Comparison of ENCODE assay signal across 14 mouse cellular contexts in the genomic region with DNA sequence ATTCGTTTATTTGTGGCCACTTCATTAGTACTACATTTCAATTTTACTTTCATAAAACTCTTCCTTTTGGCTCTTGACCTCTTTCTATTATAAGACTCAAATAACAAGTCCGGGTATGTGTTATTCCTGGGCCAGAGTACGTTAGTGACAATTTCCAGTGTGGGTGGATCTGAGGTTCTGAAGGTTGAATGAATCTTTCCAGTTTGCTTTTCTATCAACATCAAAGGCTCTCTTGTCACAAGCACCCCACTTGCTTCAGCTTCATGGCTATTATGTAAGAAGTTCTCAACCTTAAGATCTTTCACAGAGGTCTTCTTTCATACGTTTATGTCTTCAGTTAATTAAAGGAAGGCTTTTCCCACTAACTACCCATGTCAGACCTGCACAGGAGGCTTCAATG.
"Had no signal": no experiment of that assay in that cellular context is flagged by ENCODE, and none has a peak within 500 bp of the region (broad histone marks: within the 10 kb centered on the region; RNA-seq: fewer than 3 reads in every experiment).

No protein-coding gene starts in this region.

- DNase-seq: lung, adult 18-20 months; lung, embryonic 14.5 days; lung, postnatal 10 days; lung, postnatal 4 days; midbrain, embryonic 14.5 days; retina, postnatal 1 day; right cerebral cortex, adult 18-20 months; right cerebral cortex, postnatal 25 days; right cerebral cortex, postnatal 4 days; spleen, adult 18-20 months; thymus, adult 18-20 months; thymus, postnatal 14 days; thymus, postnatal 36 days had no signal

- ATAC-seq: midbrain, embryonic 16.5 days had no signal
